Mouse (Mus musculus) C2C12 (cell line): ENCODE measurements around the gene Ror1.

Experiments used
- CTCF ChIP-seq: IDR thresholded peaks from one replicate; pipeline ENCODE4 v1.5.1; 2011; ENCODE audit not compliant: control insufficient read depth, insufficient read depth, insufficient read length
- FOSL1 ChIP-seq: IDR thresholded peaks from one replicate; pipeline ENCODE4 v1.8.0; 2011; ENCODE audit warnings: mild to moderate bottlenecking, low read length; ENCODE audit not compliant: poor library complexity, insufficient read depth, severe bottlenecking
- MAX ChIP-seq: IDR thresholded peaks from one replicate; pipeline ENCODE4 v1.6.1; 2011; ENCODE audit warnings: mild to moderate bottlenecking, control low read depth
- MYOD1 ChIP-seq: IDR thresholded peaks from one replicate; pipeline ENCODE4 v1.6.1; 2011; ENCODE audit warnings: low read depth; ENCODE audit not compliant: control insufficient read depth, insufficient read length
- MYOG ChIP-seq: IDR thresholded peaks from one replicate; pipeline ENCODE4 v1.6.1; 2011; ENCODE audit not compliant: control insufficient read depth, insufficient read length; ENCODE audit errors: extremely low read depth
- USF1 ChIP-seq: IDR thresholded peaks from one replicate; pipeline ENCODE4 v1.6.1; 2011; ENCODE audit warnings: low read depth, mild to moderate bottlenecking, control low read depth, moderate library complexity

- TF ChIP-seq CTCF = no peak
- TF ChIP-seq MAX = no peak
- TF ChIP-seq MYOG = no peak
- TF ChIP-seq MYOD1 = no peak
- TF ChIP-seq FOSL1 = no peak
- TF ChIP-seq USF1 = no peak
Measured at GRCm38 (mm10) chr4:100132261-100132660, 36.7 kb downstream of the Ror1 start.
